Mouse (Mus musculus): Measurements from ENCODE around the gene Mrpl4. TPM values are rescaled to one million over a fixed set of nuclear protein-coding genes. Genes with fewer than 3 reads are reported as not detected.
"Not testable (repeated sequence)": the region's sequence is repeated elsewhere in the genome, so short reads cannot be mapped to it uniquely, and the experiment has no call there.

Mrpl4 gene
- total RNA-seq, 1 experiment from 2014 or later = 30.0 TPM

DNA sequence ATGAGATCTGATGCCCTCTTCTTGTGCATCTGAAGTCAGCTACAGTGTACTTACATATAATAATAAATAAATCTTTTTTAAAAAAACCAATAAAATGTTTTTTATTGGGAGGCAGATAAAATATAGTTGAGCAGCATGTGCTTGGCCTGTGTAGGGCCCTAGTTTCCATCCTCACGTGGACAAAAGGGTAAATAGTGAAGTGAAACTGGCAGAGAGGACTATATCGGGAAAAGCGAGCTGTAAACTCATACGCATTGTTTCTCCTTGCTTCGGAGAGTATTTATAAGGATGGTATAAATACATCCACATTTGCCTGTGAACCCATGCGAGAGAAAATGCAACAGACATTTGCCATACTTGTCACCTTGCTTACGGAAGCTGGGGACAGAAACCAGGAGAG is 22.8 kb upstream of the Mrpl4 start:
- ATAC-seq (ENCODE audit: extremely low read depth, insufficient number of reproducible peaks, low FRiP score, poor library complexity, severe bottlenecking) = no peak

DNA sequence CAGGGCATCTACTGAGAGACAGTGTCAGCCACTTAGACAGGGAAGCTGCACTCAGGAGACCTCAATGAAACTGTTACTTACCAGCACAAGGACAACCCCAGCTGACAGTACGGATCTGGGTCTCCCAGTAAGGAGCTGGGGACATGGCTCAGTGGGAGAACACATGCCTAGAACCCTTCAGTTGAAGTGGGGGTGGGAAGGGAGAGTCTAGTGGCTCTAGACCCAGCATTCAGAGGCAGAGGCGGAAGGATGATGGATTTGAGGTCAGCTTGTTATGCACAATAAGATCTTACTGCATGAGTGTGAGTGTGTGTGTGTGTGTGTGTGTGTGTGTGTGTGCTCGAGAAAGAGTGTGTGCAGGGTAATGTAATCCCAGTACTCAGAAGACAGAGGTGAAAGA is 20.4 kb upstream of the Mrpl4 start:
- ATAC-seq (ENCODE audit: extremely low read depth, insufficient number of reproducible peaks, low FRiP score, poor library complexity, severe bottlenecking) = no peak

DNA sequence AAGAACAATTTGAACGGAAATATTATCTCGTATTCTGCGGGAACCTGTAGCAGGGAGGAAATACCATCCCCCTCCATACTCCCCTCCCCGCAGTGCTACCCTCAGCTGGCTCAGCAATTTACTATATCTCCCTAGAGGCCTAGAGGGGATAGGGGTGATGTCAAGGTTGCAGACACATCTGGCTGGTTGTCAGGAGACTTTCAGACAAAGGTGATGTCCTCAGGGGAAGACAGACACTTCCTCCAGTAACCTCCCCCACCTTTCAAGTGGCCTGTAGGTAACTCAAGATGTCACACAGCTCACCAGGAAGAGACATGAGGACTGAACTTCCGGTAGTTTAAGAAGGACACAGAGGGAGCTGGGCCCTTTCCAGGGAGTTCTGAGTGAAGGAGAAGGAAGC is 19.4 kb upstream of the Mrpl4 start:
- no peak for ATAC-seq (ENCODE audit: extremely low read depth, insufficient number of reproducible peaks, low FRiP score, poor library complexity, severe bottlenecking)

- no peak for ATAC-seq (ENCODE audit: extremely low read depth, insufficient number of reproducible peaks, low FRiP score, poor library complexity, severe bottlenecking)
Measured at GRCm38 (mm10) chr9:20986952-20987686, 15.4 kb upstream of the Mrpl4 start.

DNA sequence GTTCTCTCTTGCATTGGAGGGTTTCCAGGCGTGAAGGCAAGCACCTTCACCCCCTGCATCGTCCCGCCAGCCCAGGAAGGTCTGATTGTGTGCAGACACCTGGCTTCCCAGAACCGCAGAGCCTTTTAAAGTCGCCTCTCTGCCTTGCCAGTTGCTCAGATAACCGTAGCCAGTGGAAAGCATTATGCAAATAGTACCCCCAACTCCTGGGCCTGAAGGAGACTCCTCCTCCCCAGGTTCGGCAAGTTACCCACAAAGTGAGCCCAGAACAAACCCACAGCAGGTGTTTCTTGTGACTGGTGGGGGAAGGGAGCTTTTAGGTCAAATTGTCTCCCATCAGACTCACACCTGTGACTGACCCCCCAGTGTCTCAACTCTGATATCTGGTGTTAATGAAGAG is 14.6 kb upstream of the Mrpl4 start:
- no peak for ATAC-seq (ENCODE audit: extremely low read depth, insufficient number of reproducible peaks, low FRiP score, poor library complexity, severe bottlenecking)

DNA sequence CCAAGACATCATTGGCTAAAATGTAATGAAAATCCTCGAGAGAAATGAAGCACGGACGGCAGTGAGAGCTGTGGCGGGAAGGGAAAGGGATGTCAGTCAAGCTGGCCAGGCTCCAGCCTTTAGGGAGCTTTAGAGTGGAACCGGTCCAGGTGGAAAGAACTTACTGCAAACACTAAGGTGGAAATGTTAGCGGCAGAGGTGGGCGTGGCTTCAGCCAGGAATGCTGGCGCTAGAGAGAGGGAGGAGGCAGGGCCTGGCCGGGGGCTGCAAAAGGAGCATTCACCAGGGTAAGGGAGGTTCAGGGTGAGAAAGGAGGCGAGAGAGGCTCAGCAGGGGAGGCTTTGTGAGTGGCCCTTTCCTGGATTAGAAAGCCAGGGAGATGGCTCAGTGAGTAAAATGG is 11.7 kb upstream of the Mrpl4 start:
- ATAC-seq (ENCODE audit: extremely low read depth, insufficient number of reproducible peaks, low FRiP score, poor library complexity, severe bottlenecking) = no peak

- no peak for ATAC-seq (ENCODE audit: extremely low read depth, insufficient number of reproducible peaks, low FRiP score, poor library complexity, severe bottlenecking)
Measured at GRCm38 (mm10) chr9:20991587-20991986, 11.0 kb upstream of the Mrpl4 start.

GRCm38 (mm10) chr9:20993165-20993898 is 9.2 kb upstream of the Mrpl4 start:
- ATAC-seq (ENCODE audit: extremely low read depth, insufficient number of reproducible peaks, low FRiP score, poor library complexity, severe bottlenecking) = no peak

- no peak for ATAC-seq (ENCODE audit: extremely low read depth, insufficient number of reproducible peaks, low FRiP score, poor library complexity, severe bottlenecking)
Measured at GRCm38 (mm10) chr9:20995069-20995468, 7.5 kb upstream of the Mrpl4 start.

DNA sequence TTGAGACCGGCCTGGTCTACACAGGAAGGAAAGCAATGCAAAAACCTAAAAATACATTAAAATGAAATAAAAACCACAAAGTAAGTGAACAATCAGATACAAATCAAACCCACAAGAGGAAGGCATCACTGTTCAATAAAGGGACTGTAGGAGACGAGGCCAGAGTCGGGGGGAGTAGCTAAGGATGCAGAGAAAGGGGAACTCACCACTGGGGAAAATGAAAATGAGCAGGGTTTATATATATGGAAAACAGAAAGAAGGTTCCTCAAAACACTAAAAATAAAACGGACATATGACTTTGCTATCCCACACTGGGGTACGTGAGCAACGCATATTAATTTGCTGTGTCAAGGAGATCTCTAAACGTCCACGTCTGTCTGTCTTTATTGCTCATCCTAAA is 5.5 kb upstream of the Mrpl4 start:
- ATAC-seq (ENCODE audit: extremely low read depth, insufficient number of reproducible peaks, low FRiP score, poor library complexity, severe bottlenecking) = no peak

GRCm38 (mm10) chr9:20998337-20998736 is 4.2 kb upstream of the Mrpl4 start:
- ATAC-seq (ENCODE audit: extremely low read depth, insufficient number of reproducible peaks, low FRiP score, poor library complexity, severe bottlenecking) = not testable (repeated sequence)

- no peak for ATAC-seq (ENCODE audit: extremely low read depth, insufficient number of reproducible peaks, low FRiP score, poor library complexity, severe bottlenecking)
Measured at GRCm38 (mm10) chr9:21000811-21001210, 1.7 kb upstream of the Mrpl4 start.

DNA sequence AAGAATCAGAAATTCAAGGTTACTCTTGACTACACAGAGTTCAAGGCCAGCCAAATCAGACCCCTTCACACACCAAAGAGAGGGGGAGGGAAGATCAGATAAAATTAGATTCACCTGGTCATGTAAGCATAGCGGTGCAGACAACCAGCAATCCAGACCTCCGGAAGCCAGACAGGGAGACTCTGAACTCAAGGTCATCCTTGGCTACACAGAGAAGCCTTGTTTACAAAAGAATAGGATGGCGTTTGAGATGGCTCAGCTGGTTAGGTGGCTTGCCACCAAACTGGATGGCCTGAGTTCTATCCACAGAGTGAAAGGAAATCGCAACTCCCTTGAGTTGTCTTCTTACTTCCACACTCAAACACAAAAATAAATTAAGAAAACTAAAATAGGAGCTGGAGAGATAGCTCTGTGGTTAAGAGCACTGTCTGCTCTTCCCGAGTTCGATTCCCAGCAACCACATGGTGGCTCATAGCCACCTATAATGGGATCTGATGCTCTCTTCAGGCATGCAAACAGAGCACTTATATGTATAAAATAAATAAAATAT is 812 bp upstream of the Mrpl4 start:
- no peak for ATAC-seq (ENCODE audit: extremely low read depth, insufficient number of reproducible peaks, low FRiP score, poor library complexity, severe bottlenecking)

- no peak for ATAC-seq (ENCODE audit: extremely low read depth, insufficient number of reproducible peaks, low FRiP score, poor library complexity, severe bottlenecking)
Measured at GRCm38 (mm10) chr9:21002270-21002626, 290 bp upstream of the Mrpl4 start.

DNA sequence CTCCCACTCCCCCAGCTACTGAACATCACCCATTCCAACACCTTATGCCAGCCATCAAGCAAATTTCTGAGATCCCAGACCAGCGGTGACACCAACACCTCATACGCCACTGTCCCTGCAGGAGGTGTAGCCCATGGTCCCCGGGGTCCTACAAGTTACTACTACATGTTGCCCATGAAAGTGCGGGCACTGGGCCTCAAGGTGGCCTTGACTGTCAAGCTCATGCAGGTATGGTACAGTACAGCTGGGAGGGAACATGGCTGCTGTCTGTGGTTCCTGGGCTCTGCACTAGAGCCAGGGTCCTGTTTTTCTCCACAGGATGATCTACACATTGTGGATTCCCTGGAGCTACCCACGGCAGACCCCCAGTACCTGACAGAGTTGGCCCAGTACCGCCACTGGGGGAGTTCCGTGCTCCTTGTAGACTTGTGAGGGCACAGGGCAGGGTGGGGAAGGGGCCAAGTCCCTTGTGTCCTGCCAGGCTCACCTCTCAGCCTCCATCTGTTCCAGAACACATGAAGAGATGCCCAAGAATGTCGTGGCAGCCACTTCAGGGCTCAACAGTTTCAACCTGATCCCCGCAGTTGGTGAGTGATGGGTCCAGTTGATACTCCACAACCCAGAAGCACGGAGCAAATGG is 4.9 kb downstream of the Mrpl4 start:
- no peak for ATAC-seq (ENCODE audit: extremely low read depth, insufficient number of reproducible peaks, low FRiP score, poor library complexity, severe bottlenecking)

DNA sequence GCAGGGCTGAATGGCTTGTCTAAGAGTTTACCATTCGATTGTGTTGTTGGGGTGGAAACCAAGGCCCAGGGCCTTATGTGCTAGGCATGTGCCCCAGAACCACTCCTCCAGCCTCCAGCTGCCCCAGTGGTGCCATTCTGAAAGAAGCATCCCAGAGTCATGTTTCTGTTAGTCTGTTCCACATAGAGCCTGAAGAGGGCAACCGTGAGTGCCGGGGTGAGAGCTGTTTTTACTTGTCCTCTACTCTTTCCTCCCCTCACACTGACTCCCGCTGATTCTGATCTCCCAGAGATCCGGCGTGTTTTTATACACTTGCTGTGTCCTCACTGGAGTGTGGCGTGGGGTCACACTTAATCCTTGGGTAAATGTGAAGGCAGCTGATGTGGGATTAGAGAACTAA is 5.5 kb downstream of the Mrpl4 start:
- no peak for ATAC-seq (ENCODE audit: extremely low read depth, insufficient number of reproducible peaks, low FRiP score, poor library complexity, severe bottlenecking)

DNA sequence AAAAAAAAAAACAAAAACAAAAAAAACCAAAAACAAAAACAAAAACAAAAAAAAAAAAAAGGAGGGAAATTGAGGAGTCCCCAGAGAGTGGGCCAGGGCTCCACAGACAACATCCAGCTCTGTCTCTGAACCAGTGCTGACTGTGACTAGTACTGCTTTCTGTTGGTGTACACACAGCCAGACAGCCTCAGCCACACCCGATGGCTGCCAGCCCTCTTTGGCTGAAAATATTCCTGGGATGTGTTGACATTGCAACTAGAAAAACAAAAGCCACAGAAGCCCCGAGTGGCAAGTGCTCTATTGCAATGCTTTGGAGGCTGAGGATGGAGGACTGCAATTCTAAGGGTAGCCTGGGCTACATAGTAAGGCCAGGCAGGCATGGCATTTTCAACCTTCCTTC is 7.8 kb downstream of the Mrpl4 start:
- no peak for ATAC-seq (ENCODE audit: extremely low read depth, insufficient number of reproducible peaks, low FRiP score, poor library complexity, severe bottlenecking)

DNA sequence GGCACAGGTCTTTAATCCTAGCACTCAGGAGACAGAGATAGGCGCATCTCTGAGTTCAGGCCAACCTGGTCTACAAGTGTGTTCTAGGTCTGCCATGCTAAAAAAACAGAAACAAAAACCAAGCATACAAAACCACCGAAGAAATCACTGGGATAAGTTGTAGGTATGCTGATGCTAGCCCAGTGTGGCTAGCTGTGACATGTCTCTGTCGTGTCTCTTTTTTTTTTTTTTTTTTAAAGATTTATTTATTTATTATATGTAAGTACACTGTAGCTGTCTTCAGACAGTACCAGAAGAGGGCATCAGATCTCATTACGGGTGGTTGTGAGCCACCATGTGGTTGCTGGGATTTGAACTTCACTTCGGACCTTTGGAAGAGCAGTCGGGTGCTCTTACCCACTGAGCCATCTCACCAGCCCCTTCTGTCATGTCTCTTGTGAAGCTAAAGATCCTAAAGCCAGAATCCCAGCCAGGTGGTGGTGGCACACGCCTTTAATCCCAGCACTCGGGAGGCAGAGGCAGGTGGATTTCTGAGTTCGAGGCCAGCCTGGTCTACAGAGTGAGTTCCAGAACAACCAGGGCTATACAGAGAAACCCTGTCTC is 8.5 kb downstream of the Mrpl4 start:
- ATAC-seq (ENCODE audit: extremely low read depth, insufficient number of reproducible peaks, low FRiP score, poor library complexity, severe bottlenecking) = not testable (repeated sequence)

- no peak for ATAC-seq (ENCODE audit: extremely low read depth, insufficient number of reproducible peaks, low FRiP score, poor library complexity, severe bottlenecking)
Measured at GRCm38 (mm10) chr9:21011846-21012312, 9.3 kb downstream of the Mrpl4 start.

Measured in neutrophil, adult 5-6 weeks (primary cell).